Mouse (Mus musculus): ENCODE data around the gene Tmem202. TPM values are rescaled to one million over a fixed set of nuclear protein-coding genes. Genes with fewer than 3 reads are reported as not detected.

Gene Tmem202
- polyA plus RNA-seq, 1 experiment from 2014 or later: 0.39 TPM

DNA sequence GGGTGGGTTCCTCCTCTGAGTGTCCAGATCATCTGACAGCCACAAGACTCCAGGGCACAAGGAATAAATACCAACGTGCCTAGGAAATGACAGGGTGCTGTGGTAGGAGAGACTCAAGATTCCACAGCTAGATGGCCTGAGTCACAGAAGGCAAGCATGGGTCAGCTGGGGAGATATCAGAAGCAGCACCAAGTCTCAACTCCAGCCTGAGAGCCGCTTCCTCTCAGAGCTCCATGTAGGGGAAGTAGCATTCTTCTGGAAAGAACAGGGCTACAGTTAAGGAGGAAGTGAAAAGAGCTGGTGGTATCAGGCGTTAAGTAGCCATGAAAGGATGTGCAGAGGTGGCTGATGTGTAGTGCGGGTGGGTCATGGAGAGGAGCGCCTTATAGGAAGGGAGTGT is 5.1 kb upstream of the Tmem202 start:
- no peak overlapping the region for H3K27ac ChIP-seq (ENCODE audit: low read length)
- no peak overlapping the region for H3K4me3 ChIP-seq (ENCODE audit: low read depth, low read length)
- no peak overlapping the region for H3K4me2 ChIP-seq (replicated peaks; ENCODE audit: low read depth, low read length)
- H3K27me3 ChIP-seq (ENCODE audit: control insufficient read depth, insufficient read depth, low read length): no peaks in the 10 kb centered on the region
- no peaks in the 10 kb centered on the region; the same call in 1 of the 2 replicates for H3K36me3 ChIP-seq (ENCODE audit: control insufficient read depth, insufficient read depth, low read length)
- no peaks in the 10 kb centered on the region for H3K9me3 ChIP-seq (ENCODE audit: control insufficient read depth, low read depth, low read length)
- peaks cover 6% of the 10 kb centered on the region for H3K4me1 ChIP-seq (ENCODE audit: control insufficient read depth, insufficient read depth, low read length)
- no peak overlapping the region for H3K9ac ChIP-seq (replicated peaks; ENCODE audit: low read depth, low read length)
- 86% methylated on average over 5 of the region's 5 CpGs for WGBS
- ATAC-seq (ENCODE audit: insufficient number of reproducible peaks, insufficient read depth, low FRiP score, low read depth): no peak

DNA sequence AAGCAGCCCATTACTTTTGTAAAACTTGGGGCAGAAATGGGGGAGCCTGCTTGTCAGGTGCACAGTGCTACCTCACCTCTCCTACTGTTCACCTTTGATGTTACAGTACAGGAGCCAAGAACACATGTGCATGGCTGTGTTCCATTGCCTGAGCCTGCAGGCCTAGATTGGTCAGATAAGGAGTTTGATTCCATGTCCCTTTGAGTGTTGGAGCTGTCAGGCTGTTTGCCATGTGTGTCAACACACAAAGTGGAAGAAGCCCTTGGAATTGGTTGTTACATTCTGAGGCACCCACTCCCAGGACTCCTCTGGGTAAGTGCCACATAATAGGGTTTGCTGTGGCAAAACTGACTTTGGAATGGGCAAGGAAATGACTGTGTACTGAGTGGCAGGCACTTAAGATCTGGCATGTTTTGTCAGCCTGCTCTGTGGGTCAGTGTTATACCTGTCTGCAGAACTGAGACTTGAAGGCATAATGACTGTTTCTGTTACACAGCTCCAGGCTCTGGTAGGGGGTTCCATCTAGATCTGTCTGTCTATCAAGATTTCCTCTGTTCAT is 3.2 kb upstream of the Tmem202 start:
- H3K27ac ChIP-seq (ENCODE audit: low read length): no peak overlapping the region
- no peaks in the 10 kb centered on the region for H3K36me3 ChIP-seq (ENCODE audit: control insufficient read depth, insufficient read depth, low read length)
- peaks cover 6% of the 10 kb centered on the region for H3K4me1 ChIP-seq (ENCODE audit: control insufficient read depth, insufficient read depth, low read length)
- H3K4me3 ChIP-seq (ENCODE audit: low read depth, low read length): no peak overlapping the region
- no peaks in the 10 kb centered on the region for H3K27me3 ChIP-seq (ENCODE audit: control insufficient read depth, insufficient read depth, low read length)
- no peak overlapping the region for H3K9ac ChIP-seq (replicated peaks; ENCODE audit: low read depth, low read length)
- H3K4me2 ChIP-seq (replicated peaks; ENCODE audit: low read depth, low read length): no peak overlapping the region
- H3K9me3 ChIP-seq (ENCODE audit: control insufficient read depth, low read depth, low read length): no peaks in the 10 kb centered on the region
- no peak for ATAC-seq (ENCODE audit: insufficient number of reproducible peaks, insufficient read depth, low FRiP score, low read depth)

DNA sequence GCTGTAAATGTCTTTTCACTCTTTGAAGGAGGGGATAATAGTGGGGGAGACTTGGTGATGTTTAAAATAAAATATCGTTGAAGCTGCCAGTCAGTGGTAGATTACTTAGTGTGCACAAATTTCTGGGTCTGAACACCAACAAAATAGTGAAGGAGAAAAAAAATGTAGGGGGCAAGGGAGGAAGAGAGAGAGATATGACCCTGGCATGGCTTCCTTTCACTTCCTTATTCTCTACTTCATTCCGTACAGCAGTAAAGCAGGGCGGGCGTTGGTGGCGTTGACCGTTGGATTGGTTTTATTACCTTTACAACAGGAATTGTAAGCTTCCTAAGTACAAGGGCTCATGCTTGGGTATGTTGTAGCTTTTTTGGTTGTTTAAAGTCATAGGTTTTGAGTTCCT is 2.0 kb upstream of the Tmem202 start:
- Histone ChIP-seq H3K36me3 (ENCODE audit: control insufficient read depth, insufficient read depth, low read length) (no peaks in the 10 kb centered on the region), H3K9me3 (ENCODE audit: control insufficient read depth, low read depth, low read length) (no peaks in the 10 kb centered on the region), H3K27ac (ENCODE audit: low read length) (no peak overlapping the region), H3K4me2 (replicated peaks; ENCODE audit: low read depth, low read length) (no peak overlapping the region), H3K4me1 (ENCODE audit: control insufficient read depth, insufficient read depth, low read length) (peaks cover 6% of the 10 kb centered on the region), H3K27me3 (ENCODE audit: control insufficient read depth, insufficient read depth, low read length) (no peaks in the 10 kb centered on the region), H3K9ac (replicated peaks; ENCODE audit: low read depth, low read length) (no peak overlapping the region), H3K4me3 (ENCODE audit: low read depth, low read length) (no peak overlapping the region)
- WGBS: 92% methylated on average over 6 of the region's 6 CpGs
- ATAC-seq (ENCODE audit: insufficient number of reproducible peaks, insufficient read depth, low FRiP score, low read depth): no peak

DNA sequence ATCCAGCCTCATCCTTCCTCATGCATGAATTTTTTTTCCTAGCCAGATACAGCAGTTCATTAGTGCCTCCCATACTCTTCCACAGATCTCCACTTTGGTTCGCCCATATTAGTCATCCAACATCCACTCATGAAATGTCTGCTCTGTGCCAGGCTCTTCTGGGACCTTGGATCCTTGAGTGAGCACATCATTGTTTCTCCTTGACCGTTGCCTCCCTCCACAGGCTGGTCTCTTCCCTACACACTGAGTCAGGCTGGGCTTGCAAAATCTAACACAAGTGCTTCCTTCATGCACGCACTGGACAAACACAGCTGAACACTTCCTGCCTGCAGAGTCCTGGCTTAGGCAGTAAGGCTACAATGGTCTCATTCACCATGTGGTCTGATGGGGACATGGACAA is 2.0 kb downstream of the Tmem202 start:
- no peak overlapping the region for H3K9ac ChIP-seq (replicated peaks; ENCODE audit: low read depth, low read length)
- no peak for ATAC-seq (ENCODE audit: insufficient number of reproducible peaks, insufficient read depth, low FRiP score, low read depth)
- peaks cover 6% of the 10 kb centered on the region for H3K4me1 ChIP-seq (ENCODE audit: control insufficient read depth, insufficient read depth, low read length)
- WGBS: 76% methylated on average over 3 of the region's 3 CpGs
- no peaks in the 10 kb centered on the region for H3K9me3 ChIP-seq (ENCODE audit: control insufficient read depth, low read depth, low read length)
- no peaks in the 10 kb centered on the region for H3K27me3 ChIP-seq (ENCODE audit: control insufficient read depth, insufficient read depth, low read length)
- H3K27ac ChIP-seq (ENCODE audit: low read length): no peak overlapping the region
- H3K36me3 ChIP-seq (ENCODE audit: control insufficient read depth, insufficient read depth, low read length): no peaks in the 10 kb centered on the region
- H3K4me3 ChIP-seq (ENCODE audit: low read depth, low read length): no peak overlapping the region
- H3K4me2 ChIP-seq (replicated peaks; ENCODE audit: low read depth, low read length): no peak overlapping the region

DNA sequence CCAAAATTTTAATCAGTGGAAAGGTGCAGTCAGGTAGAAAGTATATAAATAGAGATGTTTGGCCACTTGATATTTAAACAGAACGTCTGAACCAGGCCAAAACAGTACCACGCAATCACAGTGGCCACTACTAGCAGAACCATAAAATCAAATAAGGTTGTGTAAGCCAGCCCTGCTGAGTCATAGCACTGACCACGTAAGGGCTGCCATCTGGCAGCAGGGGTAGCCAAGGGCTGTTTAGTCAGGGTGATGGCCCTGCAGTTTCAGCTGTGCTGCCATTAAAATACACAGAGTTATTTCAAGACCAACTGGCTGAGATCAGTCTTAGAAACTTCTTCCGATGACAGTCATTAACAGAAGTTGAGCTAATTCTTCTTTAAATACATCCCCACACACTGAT is 5.8 kb downstream of the Tmem202 start:
- H3K4me3 ChIP-seq (ENCODE audit: low read depth, low read length): no peak overlapping the region
- H3K36me3 ChIP-seq (ENCODE audit: control insufficient read depth, insufficient read depth, low read length): no peaks in the 10 kb centered on the region
- no peak overlapping the region for H3K4me2 ChIP-seq (replicated peaks; ENCODE audit: low read depth, low read length)
- no peaks in the 10 kb centered on the region for H3K4me1 ChIP-seq (ENCODE audit: control insufficient read depth, insufficient read depth, low read length)
- H3K9ac ChIP-seq (replicated peaks; ENCODE audit: low read depth, low read length): no peak overlapping the region
- ATAC-seq (ENCODE audit: insufficient number of reproducible peaks, insufficient read depth, low FRiP score, low read depth): no peak
- 73% methylated on average over 4 of the region's 4 CpGs for WGBS
- no peaks in the 10 kb centered on the region for H3K9me3 ChIP-seq (ENCODE audit: control insufficient read depth, low read depth, low read length)
- H3K27me3 ChIP-seq (ENCODE audit: control insufficient read depth, insufficient read depth, low read length): no peaks in the 10 kb centered on the region
- H3K27ac ChIP-seq (ENCODE audit: low read length): no peak overlapping the region

DNA sequence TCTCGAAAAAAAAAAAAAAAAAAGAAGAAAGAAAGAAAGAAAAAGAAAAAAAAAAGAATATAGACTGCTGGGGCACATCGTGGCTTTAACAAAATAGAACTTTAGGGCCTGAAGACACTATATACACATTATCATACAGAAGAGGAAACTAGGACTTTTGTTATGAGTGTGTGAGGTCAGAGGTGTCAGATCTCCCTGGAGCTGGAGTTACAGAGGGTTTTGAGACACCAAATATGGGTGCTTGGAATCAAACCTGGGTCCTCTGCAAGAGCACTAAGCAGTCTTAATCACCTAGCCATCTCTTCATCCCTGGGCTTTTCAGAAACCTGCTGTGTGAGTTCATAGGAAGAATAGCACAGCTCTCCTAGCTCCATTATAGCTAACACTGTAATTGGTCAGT is 6.2 kb downstream of the Tmem202 start:
- Histone ChIP-seq H3K4me1 (ENCODE audit: control insufficient read depth, insufficient read depth, low read length) (no peaks in the 10 kb centered on the region), H3K9me3 (ENCODE audit: control insufficient read depth, low read depth, low read length) (no peaks in the 10 kb centered on the region), H3K27ac (ENCODE audit: low read length) (no peak overlapping the region), H3K4me2 (replicated peaks; ENCODE audit: low read depth, low read length) (no peak overlapping the region), H3K4me3 (ENCODE audit: low read depth, low read length) (no peak overlapping the region), H3K9ac (replicated peaks; ENCODE audit: low read depth, low read length) (no peak overlapping the region), H3K27me3 (ENCODE audit: control insufficient read depth, insufficient read depth, low read length) (no peaks in the 10 kb centered on the region), H3K36me3 (ENCODE audit: control insufficient read depth, insufficient read depth, low read length) (no peaks in the 10 kb centered on the region)
- 78% methylated on average over 2 of the region's 2 CpGs for WGBS
- ATAC-seq (ENCODE audit: insufficient number of reproducible peaks, insufficient read depth, low FRiP score, low read depth): no peak

DNA sequence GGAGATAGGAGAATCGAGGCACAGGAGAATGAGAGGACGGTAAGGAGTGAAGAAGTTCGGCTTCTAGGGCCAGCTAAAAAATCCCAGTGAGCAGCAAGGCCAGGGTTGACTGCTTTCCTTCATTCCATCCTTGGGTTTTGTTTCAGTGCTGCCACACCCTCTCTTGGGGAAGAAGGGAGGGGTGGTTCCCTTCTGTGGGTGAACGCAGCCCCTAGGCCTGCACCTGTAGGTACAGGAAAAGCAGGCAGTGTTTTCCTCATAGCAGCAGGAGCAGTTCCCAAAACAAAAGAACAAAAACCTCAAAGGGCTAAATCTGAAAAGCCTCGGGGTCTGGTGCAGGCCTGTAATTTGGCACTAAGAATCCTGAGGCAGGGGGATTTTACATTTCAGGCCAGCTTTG is 8.0 kb downstream of the Tmem202 start:
- no peak overlapping the region for H3K27ac ChIP-seq (ENCODE audit: low read length)
- no peak overlapping the region for H3K4me3 ChIP-seq (ENCODE audit: low read depth, low read length)
- no peak overlapping the region for H3K4me2 ChIP-seq (replicated peaks; ENCODE audit: low read depth, low read length)
- H3K36me3 ChIP-seq (ENCODE audit: control insufficient read depth, insufficient read depth, low read length): no peaks in the 10 kb centered on the region
- WGBS: 48% methylated on average over 5 of the region's 5 CpGs
- H3K9ac ChIP-seq (replicated peaks; ENCODE audit: low read depth, low read length): no peak overlapping the region
- no peaks in the 10 kb centered on the region for H3K9me3 ChIP-seq (ENCODE audit: control insufficient read depth, low read depth, low read length)
- no peak for ATAC-seq (ENCODE audit: insufficient number of reproducible peaks, insufficient read depth, low FRiP score, low read depth)
- H3K27me3 ChIP-seq (ENCODE audit: control insufficient read depth, insufficient read depth, low read length): no peaks in the 10 kb centered on the region
- H3K4me1 ChIP-seq (ENCODE audit: control insufficient read depth, insufficient read depth, low read length): no peaks in the 10 kb centered on the region

DNA sequence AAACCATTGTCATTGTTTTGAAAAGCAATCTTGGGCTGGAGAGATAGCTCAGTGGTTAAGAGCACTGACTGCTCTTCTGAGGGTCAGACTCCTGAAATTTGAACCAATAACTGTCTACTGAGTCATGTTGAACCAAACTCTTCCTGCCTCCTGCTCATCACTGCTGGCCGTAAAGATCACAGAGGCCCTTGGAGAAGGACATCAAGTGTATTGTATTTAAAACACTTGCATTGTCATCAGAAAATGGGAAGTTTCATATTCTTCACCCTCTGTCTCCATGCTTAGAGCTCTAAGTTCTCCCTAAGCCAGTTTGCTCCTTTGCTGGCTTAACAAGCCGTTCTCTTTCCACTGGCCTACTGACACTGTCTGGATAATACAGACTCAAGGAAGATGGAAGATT is 11.4 kb downstream of the Tmem202 start:
- Histone ChIP-seq H3K4me1 (ENCODE audit: control insufficient read depth, insufficient read depth, low read length) (no peaks in the 10 kb centered on the region), H3K9ac (replicated peaks; ENCODE audit: low read depth, low read length) (no peak overlapping the region), H3K27me3 (ENCODE audit: control insufficient read depth, insufficient read depth, low read length) (no peaks in the 10 kb centered on the region), H3K36me3 (ENCODE audit: control insufficient read depth, insufficient read depth, low read length) (no peaks in the 10 kb centered on the region), H3K4me3 (ENCODE audit: low read depth, low read length) (no peak overlapping the region), H3K4me2 (replicated peaks; ENCODE audit: low read depth, low read length) (no peak overlapping the region), H3K9me3 (ENCODE audit: control insufficient read depth, low read depth, low read length) (no peaks in the 10 kb centered on the region), H3K27ac (ENCODE audit: low read length) (no peak overlapping the region)
- no peak for ATAC-seq (ENCODE audit: insufficient number of reproducible peaks, insufficient read depth, low FRiP score, low read depth)
- 80% methylated on average over 2 of the region's 2 CpGs for WGBS

DNA sequence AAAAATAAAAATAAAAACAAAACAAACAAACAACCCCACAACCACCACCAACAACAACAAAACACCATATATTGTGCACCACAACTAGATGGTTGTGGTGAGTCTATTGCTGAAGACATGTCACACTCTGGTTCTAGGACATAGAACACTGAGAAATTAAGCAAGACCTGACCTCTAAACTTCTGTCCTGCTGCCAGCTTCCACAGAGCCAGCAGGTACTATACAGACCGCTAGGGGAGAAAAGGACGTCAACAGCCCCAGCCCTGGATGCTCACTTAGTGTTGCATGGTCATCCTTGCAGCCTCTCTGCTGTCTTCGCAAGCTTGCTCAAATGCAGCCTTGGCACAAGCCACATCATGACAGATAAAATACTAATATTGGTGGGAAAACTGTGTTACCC is 12.1 kb downstream of the Tmem202 start:
- H3K36me3 ChIP-seq (ENCODE audit: control insufficient read depth, insufficient read depth, low read length): no peaks in the 10 kb centered on the region
- H3K27ac ChIP-seq (ENCODE audit: low read length): no peak overlapping the region
- no peaks in the 10 kb centered on the region for H3K9me3 ChIP-seq (ENCODE audit: control insufficient read depth, low read depth, low read length)
- no peaks in the 10 kb centered on the region for H3K27me3 ChIP-seq (ENCODE audit: control insufficient read depth, insufficient read depth, low read length)
- no peak for ATAC-seq (ENCODE audit: insufficient number of reproducible peaks, insufficient read depth, low FRiP score, low read depth)
- 87% methylated on average over 3 of the region's 3 CpGs for WGBS
- no peak overlapping the region for H3K4me3 ChIP-seq (ENCODE audit: low read depth, low read length)
- H3K4me2 ChIP-seq (replicated peaks; ENCODE audit: low read depth, low read length): no peak overlapping the region
- H3K4me1 ChIP-seq (ENCODE audit: control insufficient read depth, insufficient read depth, low read length): no peaks in the 10 kb centered on the region
- no peak overlapping the region for H3K9ac ChIP-seq (replicated peaks; ENCODE audit: low read depth, low read length)

All from stomach, embryonic 14.5 days (tissue).